Mouse (Mus musculus) MEL (cell line): ENCODE measurements around the gene Alx3.

Experiments
- EP300 ChIP-seq, 2 experiments: IDR thresholded peaks; 2 replicates each; pipeline ENCODE4 v1.6.1; 2011; ENCODE audit warnings: improper control_type of control experiment in 2 of 2, low read length in 2 of 2, low read depth in 1 of 2, mild to moderate bottlenecking in 1 of 2
- HCFC1 ChIP-seq: IDR thresholded peaks from 2 replicates; pipeline ENCODE4 v1.6.1; 2012; ENCODE audit warnings: low read depth, mild to moderate bottlenecking, inconsistent platforms, low read length, improper control_type of control experiment, moderate library complexity
- MEF2A ChIP-seq: IDR thresholded peaks from 2 replicates; pipeline ENCODE4 v1.6.1; 2014; ENCODE audit warnings: low read depth, mild to moderate bottlenecking, inconsistent platforms, low read length, improper control_type of control experiment; ENCODE audit not compliant: poor library complexity, insufficient replicate concordance, severe bottlenecking; ENCODE audit errors: extremely low read depth
- MYC ChIP-seq: IDR thresholded peaks from 2 replicates; pipeline ENCODE4 v1.6.1; 2011; ENCODE audit warnings: low read depth, mild to moderate bottlenecking, low read length, improper control_type of control experiment, moderate library complexity
- POLR2AphosphoS5 ChIP-seq: IDR thresholded peaks from 2 replicates; pipeline ENCODE4 v1.6.1; 2012; ENCODE audit warnings: low read depth, borderline replicate concordance, mild to moderate bottlenecking, inconsistent platforms, low read length, moderate library complexity, mixed read lengths
- TCF12 ChIP-seq: IDR thresholded peaks from 2 replicates; pipeline ENCODE4 v1.6.1; 2014; ENCODE audit warnings: low read depth, mild to moderate bottlenecking, inconsistent platforms, low read length, improper control_type of control experiment, moderate library complexity
- ZMIZ1 ChIP-seq: IDR thresholded peaks from 2 replicates; pipeline ENCODE4 v1.6.1; 2012; ENCODE audit warnings: low read depth, mild to moderate bottlenecking, inconsistent platforms, low read length, improper control_type of control experiment, moderate library complexity

DNA sequence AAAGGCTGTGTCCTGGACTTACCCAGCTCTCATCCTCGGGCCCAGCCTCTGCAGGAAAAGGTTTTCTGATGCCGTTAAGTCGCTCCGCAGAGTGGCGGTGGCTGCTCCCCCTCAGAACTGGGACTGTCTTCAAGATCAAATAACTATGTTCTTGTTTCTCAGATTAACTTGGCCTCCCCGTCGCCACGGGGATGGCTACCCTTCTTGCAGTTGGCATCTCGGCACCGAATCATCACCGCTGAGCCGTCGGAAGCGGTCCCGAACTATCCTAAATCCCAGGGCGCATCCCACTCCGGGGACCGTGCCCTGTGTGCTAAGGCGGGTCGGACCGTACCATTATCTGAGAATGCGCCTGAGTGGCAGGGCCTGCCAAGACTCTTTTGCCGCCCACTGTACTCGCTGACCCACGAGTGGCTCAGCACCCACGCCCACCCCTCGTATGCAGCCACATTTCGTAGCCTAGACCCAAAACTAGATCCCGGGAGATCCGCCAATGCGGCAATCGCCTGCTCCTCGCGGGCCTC lies 1.2 kb downstream of the Alx3 start:
- TF ChIP-seq TCF12 = no peak
- TF ChIP-seq MEF2A = no peak
- no peak for TF ChIP-seq POLR2AphosphoS5
- TF ChIP-seq MYC = no peak
- no peak for TF ChIP-seq HCFC1
- TF ChIP-seq EP300 (IDR thresholded peaks at IDR 0.05; ENCODE audit: low read depth in 1 of 2, low read length in 2 of 2) = no peak
- no peak for TF ChIP-seq ZMIZ1
